Mouse (Mus musculus) heart, adult 8-10 months (tissue): Measurements from ENCODE around the gene Suv39h1. TPM values are rescaled to one million over a fixed set of nuclear protein-coding genes. Genes with fewer than 3 reads are reported as not detected.
"Not testable (repeated sequence)": the region's sequence is repeated elsewhere in the genome, so short reads cannot be mapped to it uniquely, and the experiment has no call there.

Experiments used
- DNase-seq: peaks from one replicate; pipeline ENCODE4 v3.0.0; 2022; ENCODE audit warnings: low spot score
- total RNA-seq, 4 experiments: library from RNA; stranded (reverse); gene quantifications; 2 replicates each; pipeline ENCODE4 v1.2.4; 2022

The Suv39h1 gene
- total RNA-seq, 4 experiments from 2014 or later: 4.0 to 6.4 (median 4.5) TPM

- no peak for DNase-seq
These were observed 47.7 kb downstream of the Suv39h1 start for GRCm38 (mm10) chrX:8026811-8027210.

- DNase-seq: no peak
These were observed 49.8 kb downstream of the Suv39h1 start for GRCm38 (mm10) chrX:8024795-8025194.

- DNase-seq: no peak
These were observed 54.3 kb downstream of the Suv39h1 start for GRCm38 (mm10) chrX:8020111-8020778.

GRCm38 (mm10) chrX:8018286-8018685 lies 56.3 kb downstream of the Suv39h1 start, which contains the start of gene Glod5:
Gene Glod5, minus strand, starts transcription at chrX:8018492.
- DNase-seq: no peak

- peak; percentile 8 for DNase-seq
These were observed 57.4 kb downstream of the Suv39h1 start for GRCm38 (mm10) chrX:8017142-8017541.

GRCm38 (mm10) chrX:8015675-8016074 lies 58.9 kb downstream of the Suv39h1 start:
- DNase-seq: not testable (repeated sequence)

GRCm38 (mm10) chrX:8013569-8014314 lies 60.8 kb downstream of the Suv39h1 start:
- no peak for DNase-seq

GRCm38 (mm10) chrX:8013157-8013556 lies 61.4 kb downstream of the Suv39h1 start:
- DNase-seq: no peak

Other genes starting within 250 kb of the Suv39h1 start
- gene Otud5, start 233.4 kb downstream of the Suv39h1 start, total RNA-seq: 10 to 100 TPM; 20.0 to 24.9 (median 21.5) TPM
- gene Pim2, start 196.5 kb downstream of the Suv39h1 start, total RNA-seq: 1 to 10 TPM; 2.4 to 6.1 (median 3.7) TPM
- 10 to 100 TPM in 3 of 4 experiments, 1 to 10 TPM in 1; 8.9 to 18.3 (median 13.5) TPM for gene Slc35a2, start 190.7 kb downstream of the Suv39h1 start, total RNA-seq
- 10 to 100 TPM; 20.0 to 24.0 (median 20.9) TPM for gene Pqbp1, start 175.5 kb downstream of the Suv39h1 start, total RNA-seq
- 10 to 100 TPM; 44.7 to 50.5 (median 46.7) TPM for gene Timm17b, start 175.4 kb downstream of the Suv39h1 start, total RNA-seq
- not detected for gene Gm10491, start 166.9 kb downstream of the Suv39h1 start, total RNA-seq
- gene Gm10490, start 165.2 kb downstream of the Suv39h1 start, total RNA-seq: not detected
- gene Pcsk1n, start 154.9 kb downstream of the Suv39h1 start, total RNA-seq: under 1 TPM; 0.11 to 0.20 (median 0.16) TPM
- gene Eras, start 146.2 kb downstream of the Suv39h1 start, total RNA-seq: not detected
- 10 to 100 TPM; 10.4 to 11.5 (median 10.9) TPM for gene Hdac6, start 126.9 kb downstream of the Suv39h1 start, total RNA-seq
- gene Gata1, start 96.7 kb downstream of the Suv39h1 start, total RNA-seq: under 1 TPM in 1 of 4 experiments, not detected in 3; 0.32 TPM
- gene Glod5, start 56.3 kb downstream of the Suv39h1 start, total RNA-seq: not detected
- gene Was, start 15.7 kb upstream of the Suv39h1 start, total RNA-seq: 1 to 10 TPM; 1.3 to 2.5 (median 1.6) TPM
- 10 to 100 TPM; 34.2 to 48.2 (median 41.0) TPM for gene Wdr13, start 58.1 kb upstream of the Suv39h1 start, total RNA-seq
- gene Rbm3, start 71.1 kb upstream of the Suv39h1 start, total RNA-seq: 100 to 1,000 TPM in 1 of 4 experiments, 10 to 100 TPM in 3; 38.2 to 113 (median 59.5) TPM
- gene Tbc1d25, start 101.4 kb upstream of the Suv39h1 start, total RNA-seq: 1 to 10 TPM; 3.1 to 5.5 (median 4.4) TPM
- 10 to 100 TPM; 14.5 to 21.8 (median 17.8) TPM for gene Ebp, start 118.8 kb upstream of the Suv39h1 start, total RNA-seq
- gene Porcn, start 131.8 kb upstream of the Suv39h1 start, total RNA-seq: 1 to 10 TPM; 2.1 to 3.9 (median 2.9) TPM
- gene Ftsj1, start 177.6 kb upstream of the Suv39h1 start, total RNA-seq: 10 to 100 TPM in 3 of 4 experiments, 1 to 10 TPM in 1; 9.8 to 12.3 (median 11.2) TPM
- under 1 TPM in 3 of 4 experiments, not detected in 1; 0.31 to 0.98 (median 0.43) TPM for gene Slc38a5, start 196.4 kb upstream of the Suv39h1 start, total RNA-seq